Mouse (Mus musculus) brain, embryonic 14.5 days (tissue): ENCODE results near the gene Elavl4.

Source experiments
- CTCF ChIP-seq: fragments of 200-500 bp; IDR thresholded peaks from 2 replicates; pipeline ENCODE4 v1.5.1; 2012; ENCODE audit warnings: inconsistent platforms, mild to moderate bottlenecking, moderate library complexity, borderline replicate concordance; ENCODE audit not compliant: insufficient read depth, insufficient read length; ENCODE audit errors: extremely low read depth
- POLR2A ChIP-seq: fragments of 200-500 bp; IDR thresholded peaks from 2 replicates; pipeline ENCODE4 v1.6.1; 2012; ENCODE audit warnings: mild to moderate bottlenecking, inconsistent platforms, borderline replicate concordance; ENCODE audit not compliant: poor library complexity, insufficient read depth, insufficient read length, severe bottlenecking; ENCODE audit errors: extremely low read depth

DNA sequence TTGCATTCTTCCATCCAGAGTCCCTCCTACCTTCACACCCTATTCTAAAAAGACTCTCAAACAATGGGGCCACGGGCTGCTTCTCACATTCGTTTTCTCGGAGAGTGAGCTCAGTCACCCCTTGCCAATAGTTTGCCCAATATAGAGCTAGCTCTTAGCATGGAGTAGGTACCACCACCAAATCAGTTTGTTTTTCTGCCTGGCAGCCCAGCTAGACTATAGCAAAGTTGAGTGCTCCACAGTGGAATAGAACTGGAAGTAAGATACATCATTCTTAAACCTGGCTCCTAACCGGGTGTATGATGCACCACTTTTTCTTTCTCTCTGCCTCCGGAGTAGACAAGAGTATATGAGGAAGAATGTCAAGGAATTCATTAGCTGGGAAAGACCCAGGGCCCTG is 44.7 kb downstream of the Elavl4 start:
- no peak for TF ChIP-seq POLR2A
- TF ChIP-seq CTCF: no peak
